In the genomic region with DNA sequence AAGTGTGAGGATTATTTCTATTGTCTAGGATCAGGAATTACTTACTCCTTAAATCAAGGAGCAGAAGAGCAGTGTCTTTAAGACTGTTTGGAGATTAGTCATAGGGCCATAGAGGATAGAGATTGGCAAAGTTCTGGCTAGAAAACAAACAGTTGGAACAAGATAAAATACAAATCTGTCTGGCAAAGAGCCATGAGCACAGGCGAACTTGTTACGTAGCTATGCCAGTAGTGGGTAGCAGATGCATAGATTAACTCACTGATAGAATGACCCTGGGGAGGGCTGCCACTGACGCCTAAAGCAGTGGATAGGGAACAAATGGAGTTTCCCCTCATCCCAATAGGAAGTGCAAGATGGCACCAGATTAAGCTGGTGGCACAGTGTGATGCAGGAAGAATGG, we compare ENCODE assay signal across 16 mouse cellular contexts.
DNase-seq lines count a peak whose midpoint lies in the region; TF ChIP-seq lines count a peak whose summit lies in the region.
"Had no signal": no experiment of that assay in that cellular context is flagged by ENCODE, and none has a peak within 500 bp of the region (broad histone marks: within the 10 kb centered on the region; RNA-seq: fewer than 3 reads in every experiment).

No protein-coding gene starts in this region.

- H3K4me3 ChIP-seq in gastrocnemius, adult 2 months: no peak overlapping the region
- H3K4me3 ChIP-seq in CH12.LX (replicated peaks in 1 of 3; ENCODE audit: low read depth in 2 of 3, low read length in 2 of 3, poor library complexity in 1 of 3) (no peak overlapping the region), MEL (ENCODE audit: control insufficient read depth in 1 of 2, insufficient read depth in 1 of 2, low read depth in 2 of 2, low read length in 2 of 2) (no peak overlapping the region)
- H3K4me3 ChIP-seq: embryonic facial prominence, embryonic 10.5 days; heart, embryonic 13.5 days; hindbrain, embryonic 15.5 days had no signal

- no peak for TF ChIP-seq CTCF in gastrocnemius, adult 2 months (IDR thresholded peaks at IDR 0.05)
- TF ChIP-seq CTCF in CH12.LX (conservative IDR thresholded peaks at IDR 0.05 in 1 of 2, IDR thresholded peaks at IDR 0.05 in 1 of 2; ENCODE audit: low read depth in 2 of 2, low read length in 2 of 2): no peak
- TF ChIP-seq CTCF in MEL (IDR thresholded peaks at IDR 0.05 in 2 of 3, conservative IDR thresholded peaks at IDR 0.05 in 1 of 3; ENCODE audit: control insufficient read depth in 1 of 3, insufficient read depth in 1 of 3, low read depth in 2 of 3, low read length in 3 of 3, poor library complexity in 1 of 3, severe bottlenecking in 1 of 3): no peak

- dilution Hi-C loops in CH12.LX (cut with MboI; ENCODE audit: extremely low pct_ligation_motif_present, extremely low pct_unique_long_range_greater_than_20kb, low sequenced_read_pairs): no loop called here

- H3K9me3 ChIP-seq in CH12.LX (replicated peaks; ENCODE audit: low read length) (no peaks in the 10 kb centered on the region), MEL (replicated peaks; ENCODE audit: insufficient read depth, low read length) (no peaks in the 10 kb centered on the region)
- H3K9me3 ChIP-seq: embryonic facial prominence, embryonic 10.5 days; heart, embryonic 13.5 days; hindbrain, embryonic 15.5 days had no signal

- TF ChIP-seq RAD21 in CH12.LX (IDR thresholded peaks at IDR 0.05; ENCODE audit: low read depth, low read length): no peak
- TF ChIP-seq RAD21 in MEL (IDR thresholded peaks at IDR 0.05; ENCODE audit: low read depth, low read length): no peak

- H3K79me2 ChIP-seq in CH12.LX (replicated peaks; ENCODE audit: control insufficient read depth, extremely low read depth, insufficient read depth, poor library complexity, severe bottlenecking) (peaks cover 94% of the 10 kb centered on the region), MEL (ENCODE audit: control insufficient read depth, insufficient read depth, low read length, poor library complexity) (no peaks in the 10 kb centered on the region)

- in situ Hi-C loops in CH12.LX (cut with MboI; ENCODE audit: low pct_ligation_motif_present, low pct_unique_long_range_greater_than_20kb, low sequenced_read_pairs): no loop called here

- H3K9ac ChIP-seq in CH12.LX (ENCODE audit: insufficient read depth, low read depth) (no peak overlapping the region), MEL (ENCODE audit: control insufficient read depth, low read depth, low read length, poor library complexity, severe bottlenecking) (no peak overlapping the region)
- H3K9ac ChIP-seq: heart, embryonic 13.5 days; hindbrain, embryonic 15.5 days had no signal

- DNase-seq in gastrocnemius, adult 2 months: no peak
- DNase-seq in gastrocnemius, postnatal 14 days: no peak
- DNase-seq in CH12.LX (ENCODE audit: extremely low read depth) (no peak), MEL (ENCODE audit: low read depth, low spot score) (peak; percentile 55)
- DNase-seq in naive thymus-derived CD4-positive, alpha-beta T cell, adult 2 months (ENCODE audit: low read depth): peak; percentile 28
- no peak for DNase-seq in adrenal gland, postnatal 14 days
- DNase-seq: adrenal gland, postnatal 10 days; cerebellum, adult 18-20 months; cerebellum, adult 9-11 months; cerebellum, postnatal 36 days; gastrocnemius, postnatal 10 days; heart, postnatal 36 days had no signal

- TF ChIP-seq POLR2A in CH12.LX (IDR thresholded peaks at IDR 0.05; ENCODE audit: low read depth, low read length) (peak; percentile 2; the same call in 1 of the 2 replicates), MEL (IDR thresholded peaks at IDR 0.05; ENCODE audit: control insufficient read depth in 1 of 2, insufficient read depth in 1 of 2, low read depth in 1 of 2, low read length in 2 of 2, poor library complexity in 1 of 2) (no peak)

- intact Hi-C loops in gastrocnemius, adult 2 months (cut with DNase I): no loop called here
- intact Hi-C loops in gastrocnemius, postnatal 14 days (cut with DNase I; ENCODE audit: low total_unique reads): no loop called here

- H3K27ac ChIP-seq in gastrocnemius, adult 2 months: peak overlapping the region; percentile 76
- H3K27ac ChIP-seq in CH12.LX (ENCODE audit: insufficient read depth, low read depth): peak overlapping the region; percentile 40
- no peak overlapping the region for H3K27ac ChIP-seq in MEL (ENCODE audit: control insufficient read depth, low read depth, low read length)
- H3K27ac ChIP-seq: embryonic facial prominence, embryonic 10.5 days; heart, embryonic 13.5 days; hindbrain, embryonic 15.5 days had no signal

- TF ChIP-seq EP300 in CH12.LX (IDR thresholded peaks at IDR 0.05; ENCODE audit: low read length) (no peak), MEL (IDR thresholded peaks at IDR 0.05; ENCODE audit: low read depth in 1 of 2, low read length in 2 of 2) (peak in 1 of 2 experiments; percentile 32; a peak in 1 of 4 replicates)

- peaks cover 40 to 94% of the 10 kb centered on the region in 2 experiments for H3K36me3 ChIP-seq in CH12.LX (replicated peaks in 1 of 2; ENCODE audit: control insufficient read depth in 1 of 2, insufficient read depth in 1 of 2, low read length in 1 of 2)
- peaks cover 0 to 2% of the 10 kb centered on the region in 2 experiments; a peak in 2 of 4 replicates for H3K36me3 ChIP-seq in MEL (ENCODE audit: control insufficient read depth in 1 of 2, insufficient read depth in 2 of 2, low read length in 2 of 2)
- H3K36me3 ChIP-seq: embryonic facial prominence, embryonic 10.5 days; G1E; heart, embryonic 13.5 days; hindbrain, embryonic 15.5 days had no signal

- H3K4me1 ChIP-seq in CH12.LX (ENCODE audit: control insufficient read depth in 1 of 2, insufficient read depth in 2 of 2) (peaks cover 35 to 96% of the 10 kb centered on the region in 2 experiments), MEL (ENCODE audit: control insufficient read depth in 1 of 2, insufficient read depth in 2 of 2, low read length in 2 of 2) (peaks cover 0 to 4% of the 10 kb centered on the region in 2 experiments; a peak in 1 of 4 replicates)

- H3K27me3 ChIP-seq in CH12.LX (replicated peaks): no peaks in the 10 kb centered on the region
- no peaks in the 10 kb centered on the region for H3K27me3 ChIP-seq in MEL (ENCODE audit: control insufficient read depth in 1 of 2, insufficient read depth in 2 of 2, low read length in 2 of 2)
- H3K27me3 ChIP-seq: heart, embryonic 13.5 days; hindbrain, embryonic 15.5 days had no signal

- no peak overlapping the region for H3K4me2 ChIP-seq in CH12.LX (ENCODE audit: insufficient read depth, low read depth, poor library complexity, severe bottlenecking)
- H3K4me2 ChIP-seq: heart, embryonic 13.5 days; hindbrain, embryonic 15.5 days had no signal

TF ChIP-seq in CH12.LX, 34 proteins besides CTCF, POLR2A, EP300 and RAD21:
- no peak for TF ChIP-seq TBP (conservative IDR thresholded peaks at IDR 0.05; ENCODE audit: low read depth, low read length)
- no peak for TF ChIP-seq NRF1 (IDR thresholded peaks at IDR 0.05; ENCODE audit: low read depth, low read length)
- no peak for TF ChIP-seq SIN3A (IDR thresholded peaks at IDR 0.05; ENCODE audit: low read length)
- no peak for TF ChIP-seq USF2 (conservative IDR thresholded peaks at IDR 0.05; ENCODE audit: low read depth, low read length)
- no peak for TF ChIP-seq GABPA (IDR thresholded peaks at IDR 0.05; ENCODE audit: insufficient replicate concordance, low read depth, low read length)
- TF ChIP-seq MAZ (IDR thresholded peaks at IDR 0.05; ENCODE audit: low read depth, low read length): no peak
- no peak for TF ChIP-seq RCOR1 (conservative IDR thresholded peaks at IDR 0.05; ENCODE audit: low read depth, low read length)
- no peak for TF ChIP-seq E2F4 (IDR thresholded peaks at IDR 0.05; ENCODE audit: insufficient replicate concordance, low read depth, low read length)
- no peak for TF ChIP-seq PAX5 (IDR thresholded peaks at IDR 0.05; ENCODE audit: low read length)
- no peak for TF ChIP-seq HCFC1 (IDR thresholded peaks at IDR 0.05; ENCODE audit: low read depth, low read length)

TF ChIP-seq in MEL, 35 proteins besides CTCF, POLR2A, EP300 and RAD21:
- TF ChIP-seq POLR2AphosphoS2 (IDR thresholded peaks at IDR 0.05; ENCODE audit: low read length) (no peak), RCOR1 (IDR thresholded peaks at IDR 0.05; ENCODE audit: low read depth, low read length) (peak; percentile 91), CHD2 (IDR thresholded peaks at IDR 0.05; ENCODE audit: low read length) (no peak), ETS1 (IDR thresholded peaks at IDR 0.05; ENCODE audit: low read depth, low read length) (0 out of 2 replicates have a peak, but pooled peaks have one; percentile 38), TCF12 (IDR thresholded peaks at IDR 0.05; ENCODE audit: low read depth, low read length) (0 out of 2 replicates have a peak, but pooled peaks have one; percentile 16), MEF2A (IDR thresholded peaks at IDR 0.05; ENCODE audit: extremely low read depth, insufficient replicate concordance, low read depth, low read length, poor library complexity, severe bottlenecking) (no peak), NRF1 (IDR thresholded peaks at IDR 0.05; ENCODE audit: insufficient read depth, low read depth, low read length, poor library complexity, severe bottlenecking) (no peak), BHLHE40 (IDR thresholded peaks at IDR 0.05; ENCODE audit: borderline replicate concordance, low read depth, low read length) (no peak), ELF1 (IDR thresholded peaks at IDR 0.05; ENCODE audit: low read depth, low read length) (no peak), GATA1 (IDR thresholded peaks at IDR 0.05; ENCODE audit: low read depth, low read length) (peak; percentile 51; the same call in 1 of the 2 replicates)

Comparison
In these comparisons a context has a peak if more than half of its experiments do, and no peak if none do; other contexts are left out.
1. DNase-seq: peak in MEL (single experiment) and naive thymus-derived CD4-positive, alpha-beta T cell, adult 2 months (single experiment); none in gastrocnemius, adult 2 months (single experiment), gastrocnemius, postnatal 14 days (single experiment), CH12.LX (single experiment) and adrenal gland, postnatal 14 days (single experiment).